Mouse (Mus musculus): ENCODE data around the gene Epha2. TPM values are rescaled to one million over a fixed set of nuclear protein-coding genes. Genes with fewer than 3 reads are reported as not detected.

Epha2 gene
- polyA plus RNA-seq (2012; rRNA removed): 1.2 and 1.3 TPM in 2 replicates

GRCm38 (mm10) chr4:141301116-141301553 is at the start of gene Epha2:
Gene Epha2, plus strand, starts transcription at chr4:141301240.
- no peak for TF ChIP-seq CTCF (IDR thresholded peaks at IDR 0.05; ENCODE audit: extremely low read depth, insufficient read depth, low read length)
- TF ChIP-seq POLR2A (IDR thresholded peaks at IDR 0.05; ENCODE audit: extremely low read depth, insufficient read depth, low read length): peak; percentile 74; the same call in 1 of the 2 replicates
- no peaks in the 10 kb centered on the region for H3K4me1 ChIP-seq (ENCODE audit: control insufficient read depth, insufficient read depth, low read length)
- no peak within 1 kb of the TSS for H3K27ac ChIP-seq (ENCODE audit: insufficient read depth, low read length)
- peak within 1 kb of the TSS; percentile 35 for H3K4me3 ChIP-seq (ENCODE audit: insufficient read depth, low read length)

- no peak overlapping the region for H3K27ac ChIP-seq (ENCODE audit: insufficient read depth, low read length)
- no peaks in the 10 kb centered on the region for H3K4me1 ChIP-seq (ENCODE audit: control insufficient read depth, insufficient read depth, low read length)
- no peak overlapping the region for H3K4me3 ChIP-seq (ENCODE audit: insufficient read depth, low read length)
- no peak for TF ChIP-seq CTCF (IDR thresholded peaks at IDR 0.05; ENCODE audit: extremely low read depth, insufficient read depth, low read length)
- TF ChIP-seq POLR2A (IDR thresholded peaks at IDR 0.05; ENCODE audit: extremely low read depth, insufficient read depth, low read length): no peak
Measured at GRCm38 (mm10) chr4:141252641-141253040, 48.4 kb upstream of the Epha2 start.

GRCm38 (mm10) chr4:141254234-141254633 is 46.8 kb upstream of the Epha2 start:
- TF ChIP-seq CTCF (IDR thresholded peaks at IDR 0.05; ENCODE audit: extremely low read depth, insufficient read depth, low read length): no peak
- TF ChIP-seq POLR2A (IDR thresholded peaks at IDR 0.05; ENCODE audit: extremely low read depth, insufficient read depth, low read length): no peak
- Histone ChIP-seq H3K4me1 (ENCODE audit: control insufficient read depth, insufficient read depth, low read length) (no peaks in the 10 kb centered on the region), H3K27ac (ENCODE audit: insufficient read depth, low read length) (no peak overlapping the region), H3K4me3 (ENCODE audit: insufficient read depth, low read length) (no peak overlapping the region)

- H3K27ac ChIP-seq (ENCODE audit: insufficient read depth, low read length): no peak overlapping the region
- H3K4me3 ChIP-seq (ENCODE audit: insufficient read depth, low read length): no peak overlapping the region
- TF ChIP-seq CTCF (IDR thresholded peaks at IDR 0.05; ENCODE audit: extremely low read depth, insufficient read depth, low read length) (peak; percentile 52), POLR2A (IDR thresholded peaks at IDR 0.05; ENCODE audit: extremely low read depth, insufficient read depth, low read length) (no peak)
- H3K4me1 ChIP-seq (ENCODE audit: control insufficient read depth, insufficient read depth, low read length): no peaks in the 10 kb centered on the region
Measured at GRCm38 (mm10) chr4:141257440-141257839, 43.6 kb upstream of the Epha2 start.

- H3K4me1 ChIP-seq (ENCODE audit: control insufficient read depth, insufficient read depth, low read length): no peaks in the 10 kb centered on the region
- TF ChIP-seq POLR2A (IDR thresholded peaks at IDR 0.05; ENCODE audit: extremely low read depth, insufficient read depth, low read length): no peak
- TF ChIP-seq CTCF (IDR thresholded peaks at IDR 0.05; ENCODE audit: extremely low read depth, insufficient read depth, low read length): no peak
- no peak overlapping the region for H3K4me3 ChIP-seq (ENCODE audit: insufficient read depth, low read length)
- no peak overlapping the region for H3K27ac ChIP-seq (ENCODE audit: insufficient read depth, low read length)
Measured at GRCm38 (mm10) chr4:141259413-141259812, 41.6 kb upstream of the Epha2 start.

- H3K27ac ChIP-seq (ENCODE audit: insufficient read depth, low read length): no peak overlapping the region
- TF ChIP-seq CTCF (IDR thresholded peaks at IDR 0.05; ENCODE audit: extremely low read depth, insufficient read depth, low read length) (no peak), POLR2A (IDR thresholded peaks at IDR 0.05; ENCODE audit: extremely low read depth, insufficient read depth, low read length) (no peak)
- no peak overlapping the region for H3K4me3 ChIP-seq (ENCODE audit: insufficient read depth, low read length)
- H3K4me1 ChIP-seq (ENCODE audit: control insufficient read depth, insufficient read depth, low read length): no peaks in the 10 kb centered on the region
Measured at GRCm38 (mm10) chr4:141260007-141260723, 40.9 kb upstream of the Epha2 start.

- H3K4me1 ChIP-seq (ENCODE audit: control insufficient read depth, insufficient read depth, low read length): no peaks in the 10 kb centered on the region
- no peak overlapping the region for H3K27ac ChIP-seq (ENCODE audit: insufficient read depth, low read length)
- H3K4me3 ChIP-seq (ENCODE audit: insufficient read depth, low read length): no peak overlapping the region
- TF ChIP-seq CTCF (IDR thresholded peaks at IDR 0.05; ENCODE audit: extremely low read depth, insufficient read depth, low read length) (no peak), POLR2A (IDR thresholded peaks at IDR 0.05; ENCODE audit: extremely low read depth, insufficient read depth, low read length) (no peak)
Measured at GRCm38 (mm10) chr4:141262906-141263637, 38.0 kb upstream of the Epha2 start.

- Histone ChIP-seq H3K4me3 (ENCODE audit: insufficient read depth, low read length) (no peak overlapping the region), H3K27ac (ENCODE audit: insufficient read depth, low read length) (no peak overlapping the region), H3K4me1 (ENCODE audit: control insufficient read depth, insufficient read depth, low read length) (no peaks in the 10 kb centered on the region)
- no peak for TF ChIP-seq POLR2A (IDR thresholded peaks at IDR 0.05; ENCODE audit: extremely low read depth, insufficient read depth, low read length)
- TF ChIP-seq CTCF (IDR thresholded peaks at IDR 0.05; ENCODE audit: extremely low read depth, insufficient read depth, low read length): no peak
Measured at GRCm38 (mm10) chr4:141265979-141266637, 34.9 kb upstream of the Epha2 start.

- no peak for TF ChIP-seq CTCF (IDR thresholded peaks at IDR 0.05; ENCODE audit: extremely low read depth, insufficient read depth, low read length)
- no peak for TF ChIP-seq POLR2A (IDR thresholded peaks at IDR 0.05; ENCODE audit: extremely low read depth, insufficient read depth, low read length)
- Histone ChIP-seq H3K4me3 (ENCODE audit: insufficient read depth, low read length) (no peak overlapping the region), H3K27ac (ENCODE audit: insufficient read depth, low read length) (no peak overlapping the region), H3K4me1 (ENCODE audit: control insufficient read depth, insufficient read depth, low read length) (no peaks in the 10 kb centered on the region; the same call in 1 of the 2 replicates)
Measured at GRCm38 (mm10) chr4:141267250-141267649, 33.8 kb upstream of the Epha2 start.

Data from cortical plate, adult 2 months (tissue).